Mouse (Mus musculus): ENCODE data around the gene Dnah8.
A peak's percentile ranks its signal among the peaks of the same experiment; 100 is the strongest.

Gene Dnah8

GRCm38 (mm10) chr17:30672556-30672955 lies 48.4 kb downstream of the Dnah8 start:
- DNase-seq = no peak

DNA sequence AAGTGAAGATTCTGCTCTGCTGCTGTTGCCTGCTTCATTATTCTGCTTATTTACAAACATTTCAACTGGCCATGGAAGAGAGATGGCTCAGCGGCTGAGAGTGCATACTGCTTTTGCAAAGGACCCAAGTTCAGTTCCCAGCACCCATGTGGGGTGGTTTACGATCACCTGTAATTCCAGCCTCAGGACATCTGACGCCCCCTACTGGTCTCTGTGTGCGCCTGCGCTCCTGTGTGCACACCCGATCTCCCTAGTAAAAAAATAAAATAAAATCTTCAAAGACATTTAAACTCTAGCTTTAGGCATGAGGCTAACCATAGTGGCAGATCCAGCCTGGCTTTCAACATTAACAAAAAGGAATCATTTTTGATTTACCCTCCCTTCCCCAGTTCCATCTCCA lies 48.9 kb downstream of the Dnah8 start:
- no peak for DNase-seq

DNA sequence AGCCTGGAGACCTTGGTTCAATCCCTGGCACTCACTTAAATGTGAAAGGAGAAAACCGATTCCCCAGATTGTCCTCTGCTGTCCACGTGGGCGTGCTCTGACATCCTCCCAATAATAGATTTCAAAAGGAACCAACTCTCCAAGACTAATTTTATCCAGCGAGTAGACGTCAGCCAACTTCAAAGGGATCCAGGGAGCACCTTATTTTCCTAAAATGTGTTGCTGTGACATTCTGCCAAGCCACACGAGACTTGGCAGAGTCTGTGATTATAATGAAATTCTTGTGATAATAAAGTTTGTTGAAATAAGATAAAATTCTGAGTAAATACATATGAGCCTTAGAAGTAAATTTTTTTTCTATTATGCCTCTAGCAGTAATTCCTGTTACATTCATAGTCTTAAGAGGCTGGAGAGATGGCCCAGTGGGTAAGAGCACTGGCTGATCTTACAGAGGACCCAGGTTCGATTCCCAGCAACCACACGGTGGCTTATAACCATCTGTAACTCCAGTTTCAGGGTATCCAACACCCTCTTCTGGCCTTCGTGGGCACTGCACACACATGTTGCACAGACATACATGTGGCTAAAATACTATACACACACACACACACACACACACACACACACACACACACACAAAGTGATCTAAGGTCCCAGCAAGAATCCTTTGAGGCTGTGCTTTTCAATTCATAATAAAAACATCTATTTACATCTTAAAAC lies 51.0 kb downstream of the Dnah8 start:
- DNase-seq = no peak

- no peak for DNase-seq
These were observed 54.4 kb downstream of the Dnah8 start for GRCm38 (mm10) chr17:30678523-30678922.

- DNase-seq = no peak
These were observed 55.5 kb downstream of the Dnah8 start for GRCm38 (mm10) chr17:30679612-30680011.

DNA sequence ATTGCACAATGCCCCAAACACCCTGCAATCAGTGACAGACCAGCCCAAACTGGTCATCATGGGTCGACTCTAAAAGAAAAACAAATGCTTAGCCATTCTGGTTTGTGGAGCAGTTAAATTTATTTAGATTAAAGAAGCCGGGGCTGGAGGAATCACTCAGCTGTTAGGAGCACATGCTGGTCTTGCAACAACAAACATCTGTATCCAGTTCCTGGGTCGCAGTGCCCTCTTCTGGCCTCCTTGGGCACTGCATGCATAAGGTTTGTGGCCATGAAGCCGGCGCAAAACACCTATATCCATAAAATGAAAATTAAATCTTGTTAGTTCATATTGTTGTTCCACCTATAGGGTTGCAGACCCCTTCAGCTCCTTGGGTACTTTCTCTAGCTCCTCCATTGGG lies 57.5 kb downstream of the Dnah8 start:
- DNase-seq = peak; percentile 59

DNA sequence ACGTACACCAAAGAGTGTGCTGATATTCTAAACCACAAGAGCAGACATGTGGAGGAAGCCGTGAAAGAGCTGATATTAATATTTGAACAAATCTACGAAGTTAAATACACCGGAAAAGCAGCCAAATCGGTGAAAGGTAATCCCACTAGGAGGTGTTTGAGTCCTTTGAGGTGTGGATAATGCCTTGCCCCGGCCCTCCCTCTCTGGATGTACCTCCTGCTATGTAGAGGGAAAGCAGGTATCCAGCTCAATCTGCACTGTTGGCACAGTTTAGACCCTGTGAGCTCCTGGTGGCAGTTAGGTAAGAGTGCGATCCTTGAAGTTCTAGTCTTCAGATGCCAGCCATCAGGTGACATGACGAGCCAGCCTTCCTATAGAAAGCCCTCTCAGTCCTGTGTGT lies 66.0 kb downstream of the Dnah8 start:
- DNase-seq = no peak

DNA sequence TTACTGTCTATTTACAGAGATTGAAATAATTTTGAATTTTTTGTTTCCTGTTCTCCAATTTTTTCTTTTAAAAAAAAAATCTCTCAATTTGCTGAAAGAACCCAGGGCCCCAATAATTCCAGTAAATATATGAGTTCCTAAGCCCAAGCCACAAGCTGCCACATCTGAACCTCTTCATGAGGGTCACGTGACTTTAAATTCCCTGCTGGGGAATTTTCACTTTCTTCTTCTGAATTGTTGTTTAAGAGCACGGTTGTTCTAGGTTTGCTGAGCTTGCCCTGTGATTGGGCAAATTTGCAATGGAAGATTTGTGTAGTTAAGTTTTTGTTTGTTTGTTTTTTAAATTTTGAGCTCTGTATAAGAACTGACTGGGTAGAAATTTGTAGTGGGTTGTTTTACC lies 67.3 kb downstream of the Dnah8 start:
- no peak for DNase-seq

DNA sequence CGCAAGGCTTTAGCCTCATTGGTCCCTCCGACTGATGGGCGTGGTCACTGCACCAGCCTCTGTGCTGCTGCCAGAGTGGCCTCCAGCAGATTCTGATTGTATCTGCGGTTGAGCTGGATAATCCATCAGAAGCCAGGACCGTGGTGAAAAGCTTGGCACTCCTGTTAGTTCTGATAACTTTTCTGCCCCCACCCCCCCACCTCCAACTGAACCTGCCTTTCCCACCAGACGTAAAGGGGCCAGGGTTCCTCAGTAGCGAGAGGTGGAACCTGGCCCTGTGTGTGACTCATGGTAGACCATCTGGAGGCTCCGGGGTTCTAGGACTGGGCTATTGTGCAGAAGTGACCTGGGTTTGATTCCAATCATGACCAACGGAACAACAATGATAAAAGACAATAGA lies 70.1 kb downstream of the Dnah8 start:
- no peak for DNase-seq

DNA sequence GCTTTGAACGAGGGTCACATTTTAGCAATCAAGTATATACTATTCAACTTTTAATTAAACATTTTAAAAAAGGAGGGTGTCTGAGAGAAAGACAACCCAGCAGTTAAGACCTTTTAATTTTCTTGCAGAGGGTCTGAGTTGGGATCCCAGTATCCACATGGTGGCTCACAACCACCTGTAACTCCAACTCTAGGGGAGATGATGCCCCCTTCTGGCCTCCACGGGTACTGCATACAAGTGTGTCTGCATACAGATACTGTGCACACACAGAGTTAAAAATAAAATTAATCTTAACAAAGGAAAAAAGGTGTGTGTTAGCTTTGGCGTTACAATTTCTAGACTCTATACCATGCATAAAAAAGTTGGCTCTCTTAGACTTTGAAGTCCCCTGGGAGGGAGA lies 90.6 kb downstream of the Dnah8 start:
- no peak for DNase-seq

DNA sequence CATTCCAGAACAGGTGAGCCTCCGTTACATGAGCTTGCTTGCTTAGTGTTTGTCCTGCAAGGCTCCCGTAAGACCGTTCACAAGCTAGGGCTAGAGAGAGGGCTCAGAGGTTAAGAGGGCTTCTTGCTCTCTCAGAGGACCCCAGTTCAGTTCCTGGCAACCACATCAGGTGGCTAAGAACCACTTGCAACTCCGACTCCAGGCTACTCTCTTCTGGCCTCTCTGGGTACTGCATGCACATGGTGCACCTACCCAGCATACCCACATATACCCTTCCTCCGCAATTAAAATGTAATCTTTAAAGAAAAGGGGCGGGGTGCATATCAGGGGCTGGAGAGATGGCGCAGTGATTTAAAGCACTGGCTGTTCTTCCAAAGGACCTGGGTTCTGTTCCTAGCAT lies 94.0 kb downstream of the Dnah8 start:
- DNase-seq = no peak

DNA sequence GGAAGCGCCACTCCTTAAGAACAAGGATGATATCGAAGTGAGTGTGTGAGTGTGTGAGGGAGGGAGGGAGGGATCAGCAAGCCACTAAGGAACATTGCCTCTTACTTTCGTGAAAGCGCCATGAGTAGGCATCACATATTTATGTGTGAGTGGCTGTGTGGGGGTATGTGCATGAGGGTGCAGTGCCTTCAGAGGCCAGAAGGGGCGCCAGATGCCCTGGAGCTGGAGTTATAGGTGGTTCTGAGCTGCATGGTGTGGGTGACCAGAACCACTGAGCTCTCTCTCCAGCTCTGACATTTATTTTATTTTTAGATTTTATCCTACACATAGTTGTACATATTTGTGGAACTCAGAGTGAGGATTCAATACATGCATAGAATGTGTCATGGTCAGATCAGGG lies 94.9 kb downstream of the Dnah8 start:
- DNase-seq = no peak

GRCm38 (mm10) chr17:30727788-30728187 lies 103.6 kb downstream of the Dnah8 start:
- no peak for DNase-seq

DNA sequence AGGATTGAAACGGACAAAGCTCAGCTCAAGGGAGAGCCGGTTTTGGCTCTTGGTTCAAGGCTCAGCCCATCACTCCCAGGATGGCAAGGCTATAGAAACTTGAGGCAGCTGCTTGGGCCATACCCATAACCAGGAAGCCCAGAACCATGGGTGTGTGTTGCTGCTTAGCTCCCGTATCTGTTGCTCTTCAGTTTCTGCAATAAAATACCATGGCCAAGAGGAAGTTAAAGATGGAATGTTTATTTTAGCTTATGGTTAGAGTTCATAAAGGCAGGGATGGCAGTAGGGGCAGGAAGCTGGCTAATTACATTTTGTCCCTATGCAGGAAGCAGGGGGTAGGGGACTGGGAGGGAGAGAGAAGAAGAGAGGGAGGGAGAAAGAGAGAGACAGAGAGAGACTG lies 108.6 kb downstream of the Dnah8 start:
- no peak for DNase-seq

DNA sequence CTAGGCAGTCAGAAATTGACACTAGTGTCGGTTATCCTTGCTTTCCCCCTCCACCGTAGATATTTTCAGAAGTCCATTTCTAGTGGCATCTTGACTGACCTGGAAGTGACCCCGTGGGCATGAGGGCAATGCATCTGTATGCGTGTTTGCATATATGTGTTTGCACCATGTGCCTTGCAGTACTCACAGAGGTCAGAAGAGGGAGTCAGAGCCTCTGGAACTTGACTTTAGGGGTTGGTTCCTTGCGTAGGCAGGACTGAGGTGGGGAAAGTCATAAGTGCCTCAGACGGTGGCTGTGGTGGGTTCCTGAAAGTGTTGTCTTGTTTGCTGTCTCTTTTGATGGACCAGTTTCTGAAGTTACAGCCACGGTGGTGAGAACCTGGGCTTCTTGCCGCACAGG lies 110.6 kb downstream of the Dnah8 start:
- no peak for DNase-seq

- DNase-seq = no peak
These were observed 111.3 kb downstream of the Dnah8 start for GRCm38 (mm10) chr17:30735454-30735853.

GRCm38 (mm10) chr17:30737797-30738196 lies 113.6 kb downstream of the Dnah8 start:
- DNase-seq = peak; percentile 33

GRCm38 (mm10) chr17:30739769-30740168 lies 115.6 kb downstream of the Dnah8 start:
- no peak for DNase-seq

- DNase-seq = no peak
These were observed 119.8 kb downstream of the Dnah8 start for GRCm38 (mm10) chr17:30743947-30744346.

DNA sequence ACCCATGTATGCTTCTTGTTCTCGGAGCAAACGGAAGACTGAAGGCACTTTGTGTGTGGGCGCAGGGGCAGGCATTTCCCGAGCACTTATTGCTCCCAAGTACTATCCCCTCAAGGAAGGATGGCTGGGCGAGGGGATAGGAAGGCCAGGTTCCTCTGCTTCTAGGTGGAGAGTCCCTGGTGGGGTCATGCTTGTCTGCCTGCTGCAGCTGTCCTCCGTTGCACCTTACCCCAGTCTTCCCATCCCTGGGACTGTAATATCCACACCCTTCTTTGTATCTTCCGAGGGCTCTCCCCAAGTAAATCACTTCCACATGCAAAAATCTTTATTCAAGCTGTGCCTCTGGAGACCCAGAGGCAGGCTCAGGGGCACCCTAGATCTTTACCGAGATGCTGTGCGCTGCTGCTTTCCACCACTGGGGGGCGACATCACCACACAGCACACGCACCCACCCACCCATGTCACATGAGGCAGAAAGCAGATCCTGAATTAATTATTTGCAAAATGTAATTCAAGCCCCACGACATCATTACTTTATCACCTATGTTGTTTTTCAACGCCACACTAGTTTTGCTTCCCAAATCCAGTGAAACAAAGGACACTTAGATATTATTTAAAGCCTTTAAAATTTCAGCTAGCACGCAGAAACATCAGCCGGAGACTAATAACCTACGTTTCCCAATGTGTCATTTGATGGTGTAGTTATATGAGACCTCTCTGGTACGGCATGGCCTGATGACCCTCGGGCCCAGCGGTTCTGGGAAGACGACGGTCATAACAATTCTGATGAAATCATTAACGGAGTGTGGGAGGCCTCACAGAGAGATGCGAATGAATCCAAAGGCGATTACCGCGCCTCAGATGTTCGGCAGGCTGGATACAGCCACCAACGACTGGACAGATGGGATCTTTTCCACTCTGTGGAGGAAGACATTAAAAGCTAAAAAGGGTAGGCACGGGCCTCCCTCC lies 122.2 kb downstream of the Dnah8 start:
- DNase-seq = peak; percentile 72

DNA sequence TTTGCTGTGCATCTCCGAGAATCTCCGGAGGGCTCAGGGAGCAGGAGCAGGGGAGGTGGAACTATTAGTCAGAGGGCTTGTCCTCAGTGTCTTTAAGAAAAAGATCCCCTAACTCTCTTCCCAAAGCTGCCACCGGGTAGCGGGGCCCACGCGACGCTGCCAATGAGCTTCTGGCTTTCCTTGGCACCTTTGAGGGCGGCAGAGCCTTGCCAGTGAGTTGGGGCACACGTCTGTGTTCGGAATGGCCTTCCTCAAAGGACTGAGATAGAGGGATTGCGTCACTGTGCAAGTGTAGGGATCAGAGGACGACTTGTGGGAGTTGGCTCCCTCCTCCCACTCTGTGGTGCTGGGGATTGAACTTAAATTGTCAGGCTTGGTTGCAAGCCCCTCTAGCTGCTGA lies 125.2 kb downstream of the Dnah8 start:
- DNase-seq = no peak

DNA sequence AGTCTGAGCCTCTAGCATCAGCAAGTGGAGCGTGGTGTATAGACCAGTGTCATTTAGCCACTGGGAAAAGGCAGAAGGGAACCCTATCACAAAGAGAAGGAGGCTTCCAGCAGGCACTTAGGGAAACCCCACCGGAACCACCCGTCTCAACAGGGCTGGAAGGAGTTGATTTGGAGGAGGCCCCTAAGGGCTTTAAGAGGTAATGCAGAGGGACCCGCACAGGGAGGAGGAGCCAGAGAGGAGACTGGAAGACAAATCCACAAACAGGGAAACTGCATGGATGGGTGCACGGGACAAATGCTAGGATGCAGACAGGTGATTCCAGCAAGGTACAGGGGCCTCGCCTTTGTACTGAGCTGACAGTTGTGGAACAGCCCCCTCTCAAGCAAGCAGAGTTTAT lies 126.1 kb downstream of the Dnah8 start:
- no peak for DNase-seq

- no peak for DNase-seq
These were observed 128.2 kb downstream of the Dnah8 start for GRCm38 (mm10) chr17:30752370-30752818.

- no peak for DNase-seq
These were observed 129.0 kb downstream of the Dnah8 start for GRCm38 (mm10) chr17:30753201-30753600.

Data from embryo, embryonic 11 days (tissue).